7 mouse cellular contexts compared by ENCODE assay signal in the genomic region with DNA sequence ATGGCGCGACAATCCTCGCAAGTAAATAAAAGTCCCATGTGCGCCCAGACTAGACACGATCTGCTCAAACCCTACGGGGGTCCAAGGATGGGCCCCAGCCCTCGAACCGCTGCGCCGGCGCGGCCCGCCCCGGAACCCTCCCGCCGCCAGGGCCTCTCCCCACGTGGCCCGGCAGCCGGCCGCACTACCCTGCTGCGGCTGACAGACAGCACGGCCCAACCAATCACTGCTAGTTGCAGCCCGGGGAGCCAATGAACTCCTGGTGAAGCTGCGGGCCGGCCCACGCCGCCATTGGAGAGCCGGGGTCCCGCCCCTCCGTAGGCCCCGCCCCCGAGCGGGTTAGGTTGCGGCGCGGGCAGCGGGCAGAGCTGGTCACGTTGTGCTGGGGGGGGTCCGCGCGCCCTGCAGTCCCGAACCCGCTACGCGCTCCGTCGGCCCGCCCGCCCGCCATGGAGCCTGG. TPM values are rescaled to one million over a fixed set of nuclear protein-coding genes. Genes with fewer than 3 reads are reported as not detected.
DNase-seq lines count a peak whose midpoint lies in the region; ATAC-seq lines count a peak whose summit lies in the region.

Gene Srm (plus strand): TSS at position 333 of the 460 bp plus-strand sequence.

- peaks cover 38% of the 10 kb centered on the region for H3K36me3 ChIP-seq in embryonic facial prominence, embryonic 10.5 days (replicated peaks)
- peaks cover 45% of the 10 kb centered on the region for H3K36me3 ChIP-seq in limb, embryonic 10.5 days
- H3K36me3 ChIP-seq in midbrain, embryonic 13.5 days: peaks cover 34% of the 10 kb centered on the region

- no peaks in the 10 kb centered on the region for H3K27me3 ChIP-seq in embryonic facial prominence, embryonic 10.5 days (replicated peaks; ENCODE audit: low read depth, poor library complexity, severe bottlenecking)
- H3K27me3 ChIP-seq in limb, embryonic 10.5 days (ENCODE audit: low read depth, poor library complexity, severe bottlenecking): no peaks in the 10 kb centered on the region
- no peaks in the 10 kb centered on the region for H3K27me3 ChIP-seq in midbrain, embryonic 13.5 days

- peak; percentile 99 for ATAC-seq in midbrain, embryonic 13.5 days

- H3K9me3 ChIP-seq in embryonic facial prominence, embryonic 10.5 days: no peaks in the 10 kb centered on the region
- H3K9me3 ChIP-seq in limb, embryonic 10.5 days (replicated peaks): no peaks in the 10 kb centered on the region
- no peaks in the 10 kb centered on the region for H3K9me3 ChIP-seq in midbrain, embryonic 13.5 days

- H3K4me2 ChIP-seq in midbrain, embryonic 13.5 days (replicated peaks): peak within 1 kb of the TSS; percentile 96

- peak within 1 kb of the TSS; percentile 80 for H3K4me3 ChIP-seq in embryonic facial prominence, embryonic 10.5 days
- H3K4me3 ChIP-seq in limb, embryonic 10.5 days: peak within 1 kb of the TSS; percentile 89
- peak within 1 kb of the TSS; percentile 95 for H3K4me3 ChIP-seq in midbrain, embryonic 13.5 days (replicated peaks)

- under 1% methylated on average over 50 of the region's 50 CpGs for WGBS in embryonic facial prominence, embryonic 10.5 days
- WGBS in limb, embryonic 10.5 days: under 1% methylated on average over 50 of the region's 50 CpGs
- whole genome bisulfite sequencing in midbrain, embryonic 13.5 days: under 1% methylated on average over 39 of the region's 50 CpGs

- peaks cover 27% of the 10 kb centered on the region for H3K4me1 ChIP-seq in embryonic facial prominence, embryonic 10.5 days
- peaks cover 35% of the 10 kb centered on the region for H3K4me1 ChIP-seq in limb, embryonic 10.5 days
- peaks cover 18% of the 10 kb centered on the region for H3K4me1 ChIP-seq in midbrain, embryonic 13.5 days (replicated peaks)

- H3K9ac ChIP-seq in midbrain, embryonic 13.5 days (replicated peaks): peak within 1 kb of the TSS; percentile 84

- peak; percentile 99 for DNase-seq in adrenal gland, postnatal 10 days
- DNase-seq in embryonic facial prominence, embryonic 10.5 days (ENCODE audit: low spot score): peak; percentile 99
- no peak for DNase-seq in gonadal fat pad, adult 2 months (ENCODE audit: low read depth)
- peak; percentile 98 for DNase-seq in kidney, adult 11 months
- peak; percentile 96 for DNase-seq in limb, embryonic 10.5 days (ENCODE audit: low spot score)
- DNase-seq in spleen, adult 12 weeks (ENCODE audit: low spot score): peak; percentile 90

- peak within 1 kb of the TSS; percentile 89 for H3K27ac ChIP-seq in embryonic facial prominence, embryonic 10.5 days (replicated peaks)
- H3K27ac ChIP-seq in limb, embryonic 10.5 days: peak within 1 kb of the TSS; percentile 89
- peak within 1 kb of the TSS; percentile 74 for H3K27ac ChIP-seq in midbrain, embryonic 13.5 days

RNA-seq across cellular contexts. Expression of gene Srm, which starts in this region (rescaled TPM):
- total RNA-seq in adrenal gland, postnatal 10 days (2021): 10 to 100 TPM; 63.1 to 69.7 TPM
- 248 and 267 TPM in 2 replicates for polyA plus RNA-seq in embryonic facial prominence, embryonic 10.5 days (2016; fragmentation: Nextera tagmentation; extraction: Ambion mirVana)
- 75.5 and 81.6 TPM in 2 replicates for polyA plus RNA-seq in gonadal fat pad, adult 2 months (2012; rRNA removed)
- 249 and 363 TPM in 2 replicates for polyA plus RNA-seq in limb, embryonic 10.5 days (2016; fragmentation: Nextera tagmentation; extraction: Ambion mirVana)
- polyA plus RNA-seq in midbrain, embryonic 13.5 days (2015; fragmentation: Nextera tagmentation; extraction: Ambion mirVana): 116 and 128 TPM in 2 replicates
